Mouse (Mus musculus): Measurements from ENCODE around the gene Rpia. TPM values are rescaled to one million over a fixed set of nuclear protein-coding genes. Genes with fewer than 3 reads are reported as not detected.

The Rpia gene
- polyA plus RNA-seq, 1 experiment from 2014 or later, result 5.1 TPM

GRCm38 (mm10) chr6:70805267-70805666, 13.2 kb upstream of the Rpia start:
- peak; percentile 79 for DNase-seq (ENCODE audit: low spot score)

DNA sequence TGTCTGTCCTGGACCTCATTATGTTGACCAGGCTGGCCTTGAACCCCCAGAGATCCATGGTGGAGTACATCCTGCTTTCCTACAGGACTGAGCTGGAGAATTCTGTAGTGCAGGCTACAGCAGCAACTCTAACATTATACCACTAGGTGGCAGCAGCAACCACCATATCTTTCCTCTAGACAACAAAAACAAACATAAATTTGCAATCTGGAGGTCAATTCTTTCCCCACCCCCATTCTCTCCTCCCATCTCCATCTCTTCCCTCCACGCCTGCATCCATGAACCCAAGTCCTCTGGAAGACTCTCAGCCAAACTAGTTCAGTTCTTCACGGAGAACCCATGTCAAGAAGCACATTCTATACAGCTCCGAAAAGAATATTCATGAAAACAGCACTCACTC, 12.6 kb upstream of the Rpia start:
- DNase-seq (ENCODE audit: low spot score), result peak; percentile 74

GRCm38 (mm10) chr6:70797581-70798251, 5.7 kb upstream of the Rpia start:
- DNase-seq (ENCODE audit: low spot score), result peak; percentile 80

GRCm38 (mm10) chr6:70796940-70797339, 4.9 kb upstream of the Rpia start:
- no peak for DNase-seq (ENCODE audit: low spot score)

GRCm38 (mm10) chr6:70792644-70793043, 612 bp upstream of the Rpia start:
- DNase-seq (ENCODE audit: low spot score), result no peak

GRCm38 (mm10) chr6:70790852-70791761, 925 bp downstream of the Rpia start:
- no peak for DNase-seq (ENCODE audit: low spot score)

DNA sequence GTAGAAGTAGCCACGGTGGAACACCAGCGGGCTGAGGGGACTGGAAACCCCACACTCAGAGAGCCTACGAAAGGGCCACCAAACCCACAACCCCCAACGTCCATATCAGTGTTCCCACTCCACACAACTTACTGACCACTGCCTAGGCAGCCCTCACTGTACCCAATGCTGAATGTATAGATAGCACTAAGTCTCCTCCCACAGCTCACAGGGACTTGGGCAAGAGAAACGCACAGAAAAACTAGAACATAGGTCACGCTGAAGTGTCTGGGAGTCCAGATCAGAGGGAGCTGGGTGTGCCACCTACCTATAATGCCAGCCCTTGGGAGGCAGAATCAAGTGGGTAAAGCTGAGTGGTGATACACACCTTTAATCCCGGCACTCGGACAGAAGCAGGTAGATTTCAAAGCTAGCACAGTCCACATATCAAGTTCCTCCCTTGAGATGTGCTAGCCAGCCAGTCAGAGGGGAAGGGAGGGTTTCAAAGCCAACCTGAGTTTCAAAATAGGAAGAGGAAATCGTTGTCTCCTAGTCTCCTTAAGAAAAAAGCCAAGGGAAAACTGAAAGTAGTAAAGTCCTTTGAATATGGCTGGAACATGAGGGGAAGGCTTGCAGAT, 1.9 kb downstream of the Rpia start:
- DNase-seq (ENCODE audit: low spot score), result no peak

GRCm38 (mm10) chr6:70789134-70789533, 2.9 kb downstream of the Rpia start:
- no peak for DNase-seq (ENCODE audit: low spot score)

GRCm38 (mm10) chr6:70787524-70787923, 4.5 kb downstream of the Rpia start:
- no peak for DNase-seq (ENCODE audit: low spot score)

GRCm38 (mm10) chr6:70785852-70786251, 6.2 kb downstream of the Rpia start:
- no peak for DNase-seq (ENCODE audit: low spot score)

- DNase-seq (ENCODE audit: low spot score), result no peak
These were observed 7.2 kb downstream of the Rpia start for GRCm38 (mm10) chr6:70784811-70785210.

- DNase-seq (ENCODE audit: low spot score), result no peak
These were observed 10.7 kb downstream of the Rpia start for GRCm38 (mm10) chr6:70781336-70781735.

DNA sequence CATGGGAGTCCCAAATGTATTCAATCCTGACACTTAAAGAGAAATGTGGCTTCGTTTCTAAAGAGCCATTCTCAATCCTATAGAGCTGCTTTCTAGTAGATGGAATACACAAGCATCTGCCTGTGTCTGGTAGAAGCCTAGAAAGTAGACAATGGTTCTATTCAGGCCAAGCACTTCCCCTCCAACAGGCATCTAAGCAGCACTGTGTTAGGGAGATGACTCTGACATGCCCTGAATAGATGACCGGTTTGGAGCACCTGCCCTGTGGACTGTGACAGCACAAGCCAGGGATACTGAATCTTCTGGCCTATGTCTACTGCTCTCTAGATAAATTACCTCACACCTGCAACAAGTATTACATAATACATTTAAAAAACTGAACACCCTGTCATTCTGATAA, 17.7 kb downstream of the Rpia start:
- DNase-seq (ENCODE audit: low spot score), result no peak

DNA sequence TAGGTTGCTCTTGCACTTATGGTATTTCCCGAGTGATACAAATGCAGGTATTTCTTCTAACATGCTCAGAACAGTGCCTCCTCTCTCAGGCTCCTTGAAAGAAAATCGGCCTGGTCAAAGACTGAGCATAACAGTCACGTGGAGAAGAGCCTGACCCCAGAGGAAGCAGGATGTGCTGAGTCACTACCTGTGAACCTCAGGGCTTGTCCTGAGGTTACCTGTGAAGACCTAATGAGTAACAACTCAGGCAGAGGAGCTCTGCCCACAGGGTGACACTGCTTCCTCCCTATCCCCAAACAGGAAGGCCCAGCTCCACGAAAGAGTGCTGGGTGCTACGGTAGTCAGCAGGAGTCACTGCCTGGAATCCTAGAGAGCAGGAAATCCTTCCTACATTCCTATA, 18.3 kb downstream of the Rpia start:
- no peak for DNase-seq (ENCODE audit: low spot score)

GRCm38 (mm10) chr6:70768769-70769168, 23.3 kb downstream of the Rpia start:
- DNase-seq (ENCODE audit: low spot score), result peak; percentile 83

GRCm38 (mm10) chr6:70765076-70765475, 27.0 kb downstream of the Rpia start:
- no peak for DNase-seq (ENCODE audit: low spot score)

- peak; percentile 68 for DNase-seq (ENCODE audit: low spot score)
These were observed 27.5 kb downstream of the Rpia start for GRCm38 (mm10) chr6:70764551-70764950.

GRCm38 (mm10) chr6:70763881-70764280, 28.2 kb downstream of the Rpia start:
- DNase-seq (ENCODE audit: low spot score), result no peak

- peak; percentile 72 for DNase-seq (ENCODE audit: low spot score)
These were observed 29.4 kb downstream of the Rpia start for GRCm38 (mm10) chr6:70762659-70763058.

GRCm38 (mm10) chr6:70760951-70761350, 31.1 kb downstream of the Rpia start:
- DNase-seq (ENCODE audit: low spot score), result no peak

GRCm38 (mm10) chr6:70754833-70755232, 37.2 kb downstream of the Rpia start:
- no peak for DNase-seq (ENCODE audit: low spot score)

- DNase-seq (ENCODE audit: low spot score), result peak; percentile 11
These were observed 39.7 kb downstream of the Rpia start for GRCm38 (mm10) chr6:70752351-70752750.

Data from thymus, postnatal 0 days (tissue).